Mouse (Mus musculus) cerebellum, adult (tissue): ENCODE data around the gene Gins1.

Source experiments
- ATAC-seq: cut with Nextera tagmentation; 2 replicates; pipeline ENCODE4 v1.9.2; 2017; ENCODE audit warnings: mild to moderate bottlenecking, moderate library complexity, mixed read lengths; ENCODE audit not compliant: insufficient number of reproducible peaks, low FRiP score, low TSS enrichment

The Gins1 gene

GRCm38 (mm10) chr2:150949652-150950051 is 44.5 kb downstream of the Gins1 start:
- ATAC-seq = no peak

- ATAC-seq = no peak
Measured at GRCm38 (mm10) chr2:150950056-150950455, 44.9 kb downstream of the Gins1 start.

GRCm38 (mm10) chr2:150951201-150951600 is 46.0 kb downstream of the Gins1 start:
- ATAC-seq = no peak

GRCm38 (mm10) chr2:150955859-150956258 is 50.7 kb downstream of the Gins1 start:
- ATAC-seq = no peak

GRCm38 (mm10) chr2:150959521-150959920 is 54.3 kb downstream of the Gins1 start:
- ATAC-seq = no peak

GRCm38 (mm10) chr2:150963246-150963645 is 58.0 kb downstream of the Gins1 start:
- no peak for ATAC-seq

GRCm38 (mm10) chr2:150964641-150965040 is 59.4 kb downstream of the Gins1 start:
- ATAC-seq = no peak

- no peak for ATAC-seq
Measured at GRCm38 (mm10) chr2:150965951-150966350, 60.8 kb downstream of the Gins1 start.

- no peak for ATAC-seq
Measured at GRCm38 (mm10) chr2:150967491-150967890, 62.3 kb downstream of the Gins1 start.

- ATAC-seq = no peak
Measured at GRCm38 (mm10) chr2:150969231-150969630, 64.0 kb downstream of the Gins1 start.

GRCm38 (mm10) chr2:150971856-150972255 is 66.7 kb downstream of the Gins1 start:
- no peak for ATAC-seq

- ATAC-seq = no peak
Measured at GRCm38 (mm10) chr2:150972681-150973080, 67.5 kb downstream of the Gins1 start.

GRCm38 (mm10) chr2:150973401-150974115 is 68.4 kb downstream of the Gins1 start:
- ATAC-seq = no peak

- no peak for ATAC-seq
Measured at GRCm38 (mm10) chr2:150976871-150977270, 71.7 kb downstream of the Gins1 start.

- no peak for ATAC-seq
Measured at GRCm38 (mm10) chr2:150977676-150978075, 72.5 kb downstream of the Gins1 start.

- no peak for ATAC-seq
Measured at GRCm38 (mm10) chr2:150978791-150979190, 73.6 kb downstream of the Gins1 start.

- no peak for ATAC-seq
Measured at GRCm38 (mm10) chr2:150979861-150980620, 74.8 kb downstream of the Gins1 start.
